Mouse (Mus musculus): ENCODE results near the gene Taf4.

Taf4 gene

DNA sequence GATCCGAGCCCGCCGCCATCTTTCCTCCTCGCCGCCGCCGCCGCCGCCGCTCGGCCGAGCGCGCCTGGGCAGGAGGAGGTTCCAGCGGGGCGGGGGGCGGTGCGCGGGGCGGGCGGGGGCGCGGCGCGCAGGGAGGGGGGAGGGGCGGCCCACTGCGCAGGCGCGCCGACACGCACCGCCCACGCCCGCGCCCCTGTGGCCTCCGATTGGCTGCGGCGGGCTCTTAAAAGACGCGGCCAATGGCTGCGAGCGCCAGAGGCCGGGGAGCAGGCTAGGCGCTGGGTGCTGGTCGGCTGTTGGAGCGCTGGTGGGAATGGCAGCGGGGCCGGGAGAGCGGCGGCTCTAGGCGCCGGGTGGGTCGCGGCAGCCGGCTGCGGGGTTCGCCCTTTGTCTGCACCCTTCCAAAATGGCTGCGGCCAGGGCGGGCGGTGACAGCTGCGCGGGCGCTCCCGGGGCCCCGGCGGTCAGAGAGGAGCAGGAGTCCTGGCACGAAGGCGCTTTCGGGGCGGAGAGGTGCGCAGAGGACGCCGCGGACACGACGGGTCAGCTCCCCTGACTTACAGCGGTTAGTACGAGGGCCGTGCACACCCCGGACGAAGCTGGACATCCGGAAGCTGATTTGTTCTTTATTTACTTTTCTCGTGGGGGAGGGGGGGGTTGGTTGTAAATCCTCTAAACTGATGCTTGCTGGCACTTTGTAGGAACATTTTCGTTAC lies at the start of gene Taf4:
Taf4 (minus strand) TSS at position 19 of the 716 bp plus-strand sequence.
- DNase-seq: peak; percentile 92

DNA sequence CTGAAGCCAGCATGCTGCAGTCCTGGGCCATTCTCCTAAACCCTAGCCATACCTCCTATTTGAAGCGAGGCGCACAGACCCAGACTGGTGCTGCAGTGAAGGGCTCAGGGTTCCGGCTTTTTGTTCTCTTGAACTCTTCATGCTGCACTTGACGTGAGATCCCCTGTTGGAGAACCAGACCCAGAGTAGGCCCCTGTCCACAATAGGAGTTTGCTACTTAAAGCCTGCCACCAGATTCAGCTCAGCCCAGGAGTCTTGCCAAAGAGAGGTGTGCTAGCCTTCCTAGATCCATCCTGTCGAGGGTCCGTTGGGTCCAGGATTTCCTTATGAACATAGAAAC lies 49.4 kb upstream of the Taf4 start:
- DNase-seq: no peak

DNA sequence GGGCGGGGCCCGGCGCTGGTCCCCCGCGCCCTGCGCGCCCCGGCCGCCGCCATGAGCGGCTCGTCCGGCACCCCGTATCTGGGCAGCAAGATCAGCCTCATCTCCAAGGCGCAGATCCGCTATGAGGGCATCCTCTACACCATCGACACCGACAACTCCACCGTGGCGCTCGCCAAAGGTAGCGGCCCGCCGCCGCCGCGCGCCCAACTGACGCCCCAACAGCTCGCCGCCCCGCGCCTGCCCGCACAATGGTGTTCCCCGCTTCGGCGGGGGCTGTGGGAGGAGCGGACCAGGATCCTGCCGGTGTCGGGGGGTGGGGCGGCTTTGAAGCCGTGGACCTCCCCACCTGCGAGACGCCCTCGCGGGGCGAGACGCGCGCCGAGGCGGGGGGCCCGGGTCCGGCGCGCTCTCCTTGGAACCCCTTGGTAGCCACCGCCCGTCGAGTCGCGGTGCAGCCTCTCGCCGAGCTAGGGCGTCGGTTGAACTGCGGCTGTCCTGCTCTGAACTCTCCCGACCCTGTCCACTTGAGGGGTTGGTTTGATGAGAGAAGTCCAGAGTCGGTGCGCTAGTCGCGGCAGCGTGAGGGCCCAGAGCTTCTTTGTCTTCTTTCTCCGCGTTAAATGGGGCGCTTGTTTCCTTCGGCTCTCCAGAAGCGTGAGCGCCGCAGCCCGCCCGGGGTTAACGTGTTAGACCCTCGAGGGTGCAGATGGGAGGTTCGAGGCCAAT lies 48.9 kb upstream of the Taf4 start:
- peak; percentile 68 for DNase-seq

DNA sequence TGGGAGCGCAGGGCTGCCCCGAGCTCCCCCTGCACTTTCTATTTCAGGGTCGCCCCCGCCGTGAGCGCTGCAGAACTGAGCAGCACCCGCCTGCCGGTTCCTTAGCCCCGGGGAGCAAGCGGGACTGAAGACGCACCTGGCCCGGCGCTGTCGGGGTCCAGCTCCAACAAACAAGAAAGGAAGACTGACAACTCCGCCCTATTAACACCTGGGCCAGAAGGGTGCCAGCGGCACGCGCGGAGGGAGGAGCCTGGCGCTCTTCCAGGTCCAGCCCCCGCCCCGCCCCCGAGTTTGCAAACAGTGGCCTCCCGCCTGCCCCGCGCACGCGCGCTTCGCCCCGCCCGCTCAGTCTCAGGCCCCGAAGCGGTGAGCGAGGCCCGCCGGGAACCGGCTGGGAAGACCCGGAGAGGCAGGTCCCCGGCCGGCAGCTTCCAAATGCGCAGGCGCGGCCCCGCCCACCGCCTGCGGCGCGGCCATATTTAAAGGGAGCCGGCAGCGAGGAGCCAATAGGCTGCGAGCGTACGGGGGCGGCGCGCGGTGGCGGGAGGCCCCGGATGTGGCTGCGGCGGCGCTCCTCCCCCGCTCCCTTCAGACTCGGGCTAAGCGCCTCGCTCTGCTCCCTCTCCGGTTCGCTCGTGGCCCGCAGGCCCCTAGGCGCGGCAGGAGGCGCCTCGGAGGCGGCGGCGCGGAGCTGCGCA lies 48.1 kb upstream of the Taf4 start, which contains the start of gene Lsm14b:
Lsm14b (plus strand) TSS at position 587 of the 698 bp plus-strand sequence.
- DNase-seq: peak; percentile 100

DNA sequence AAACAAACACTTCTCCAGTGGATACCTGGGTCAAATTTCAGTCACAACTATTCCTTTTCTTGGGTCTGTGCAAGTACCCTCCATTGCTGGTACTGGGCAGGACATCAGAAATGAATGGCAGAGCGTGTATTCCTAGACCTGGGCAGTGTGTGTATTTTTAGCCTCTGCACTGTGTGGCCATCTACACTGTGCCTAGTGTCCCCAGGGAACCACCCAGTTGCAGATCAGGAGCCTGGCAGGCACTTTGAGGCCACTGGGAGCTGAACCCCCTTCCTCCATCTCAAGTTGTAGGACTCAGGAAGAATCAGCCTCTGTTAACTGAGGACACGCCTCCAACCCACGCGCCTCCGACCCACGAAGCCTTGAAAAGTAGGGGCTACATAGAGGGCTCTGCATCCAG lies 46.3 kb upstream of the Taf4 start:
- DNase-seq: no peak

DNA sequence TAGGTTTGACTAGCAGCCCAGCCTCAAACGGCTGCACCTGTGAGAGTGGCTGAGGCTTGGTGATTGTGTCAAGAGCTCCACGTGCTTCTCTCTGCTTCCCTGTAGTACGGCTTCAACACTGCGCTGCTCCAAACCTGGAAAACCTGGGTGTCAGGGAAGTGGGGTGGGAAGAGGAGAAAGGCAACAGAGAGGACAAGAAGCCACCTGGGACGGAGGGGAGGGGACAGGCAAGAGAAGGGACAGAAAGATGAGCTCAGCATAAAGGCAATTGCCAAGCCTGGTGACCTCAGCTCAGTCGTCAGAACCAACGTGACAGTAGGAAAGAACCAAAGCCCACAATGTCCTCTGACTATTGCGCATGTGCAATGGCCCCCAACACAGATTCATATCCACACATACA lies 44.5 kb upstream of the Taf4 start:
- DNase-seq: no peak

DNA sequence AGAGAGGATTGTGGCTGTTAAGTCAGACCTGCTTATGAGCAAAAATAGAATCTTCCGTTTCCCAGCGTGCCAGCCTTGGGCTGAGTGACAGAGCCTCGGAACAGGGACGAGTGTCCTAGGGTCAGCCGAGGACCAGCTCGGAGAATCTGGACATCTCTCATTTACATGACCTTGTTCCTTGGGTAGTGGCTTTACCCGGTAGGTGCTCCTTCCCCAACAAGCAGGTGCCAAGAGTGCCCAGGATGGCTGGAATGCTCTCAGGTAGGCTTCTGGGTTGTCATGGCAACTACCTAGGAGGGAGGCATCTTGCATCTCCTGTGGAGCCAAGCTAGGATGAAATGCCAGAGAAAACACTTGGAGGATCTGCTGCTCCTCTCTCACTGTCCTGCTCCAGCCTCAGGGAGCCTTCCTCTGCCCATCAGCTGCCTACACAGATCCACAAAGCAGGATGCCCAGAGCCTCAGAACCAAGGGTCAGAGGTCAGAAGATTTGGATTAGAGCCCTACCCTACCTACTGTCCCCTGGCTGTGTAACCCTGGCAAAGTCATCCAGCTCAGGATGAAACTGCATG lies 43.7 kb upstream of the Taf4 start:
- DNase-seq: no peak

DNA sequence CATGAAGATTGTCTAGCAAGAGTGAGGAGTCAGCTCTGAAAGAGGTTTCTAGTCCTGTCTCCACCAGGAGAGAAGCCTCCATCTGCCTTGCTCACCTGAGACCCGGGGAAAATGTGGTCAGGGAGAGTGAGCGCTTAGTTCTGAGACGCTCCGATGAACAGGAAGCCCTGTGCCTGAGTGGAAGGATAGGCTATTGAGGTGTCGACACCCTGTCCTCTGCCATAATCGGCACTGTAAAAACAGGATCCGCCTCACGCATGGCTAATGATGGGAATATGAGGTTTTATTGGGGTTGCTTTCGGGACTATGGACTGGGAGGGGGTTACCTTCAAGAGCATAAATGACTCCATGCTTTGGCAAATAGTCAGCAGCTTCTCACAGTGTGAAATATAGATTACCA lies 42.1 kb upstream of the Taf4 start:
- no peak for DNase-seq

DNA sequence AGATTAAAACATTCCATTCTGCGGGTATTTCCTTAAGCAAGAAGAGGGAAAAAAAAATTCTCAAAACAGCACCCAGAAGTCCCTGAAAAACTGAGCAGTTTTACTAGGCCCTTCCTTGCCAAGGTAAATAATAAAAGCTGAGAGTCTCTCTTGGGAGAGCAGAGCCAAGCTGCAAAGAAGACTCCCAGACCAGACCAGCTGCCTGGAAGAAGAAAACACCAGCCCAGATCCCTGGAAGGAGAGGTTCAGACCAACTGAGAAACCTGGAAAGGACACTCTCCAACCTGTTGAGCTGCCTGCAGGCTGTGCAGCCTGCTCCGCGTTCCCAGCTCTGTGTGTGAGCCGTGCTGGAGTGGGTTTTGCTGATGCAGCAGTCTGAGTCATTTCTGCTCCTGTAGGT lies 41.2 kb upstream of the Taf4 start:
- DNase-seq: no peak

DNA sequence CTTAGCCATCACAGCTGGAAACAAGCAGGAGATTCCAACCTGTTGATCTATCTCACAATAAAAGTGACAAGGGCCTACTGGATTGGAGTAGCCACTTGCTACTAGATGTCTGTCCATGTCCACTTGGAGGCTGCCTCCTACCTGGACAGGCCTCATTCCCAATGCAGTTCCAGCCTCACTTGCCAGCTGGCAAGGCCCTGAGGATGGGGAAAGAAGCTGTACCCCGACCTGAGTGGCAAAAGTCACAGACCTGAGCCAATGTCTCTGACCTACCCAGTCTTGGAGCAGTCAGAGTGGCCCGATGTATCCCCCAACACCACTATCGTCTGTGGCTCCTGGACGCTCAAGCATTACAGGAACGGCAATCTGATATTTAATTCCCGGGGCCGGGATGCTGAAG lies 37.2 kb upstream of the Taf4 start:
- DNase-seq: no peak

DNA sequence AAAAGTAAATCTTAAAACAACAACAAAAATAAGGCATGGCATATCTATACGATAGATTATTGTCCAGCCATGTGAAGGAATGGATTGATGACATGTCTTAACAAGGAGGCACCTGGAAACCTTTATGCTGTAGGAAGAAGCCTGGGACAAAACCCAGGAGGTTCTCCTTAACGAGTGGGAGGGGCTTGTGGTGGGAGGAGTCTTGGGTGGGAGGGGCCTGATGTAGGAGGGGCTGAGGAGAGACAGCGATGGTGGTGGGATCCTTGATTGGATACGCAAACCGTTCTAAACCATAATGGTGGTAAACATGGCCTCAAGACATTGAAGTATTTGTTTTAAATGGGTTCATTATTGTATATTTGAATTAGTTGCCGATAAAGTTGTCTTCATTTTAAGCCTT lies 34.9 kb upstream of the Taf4 start:
- DNase-seq: no peak

DNA sequence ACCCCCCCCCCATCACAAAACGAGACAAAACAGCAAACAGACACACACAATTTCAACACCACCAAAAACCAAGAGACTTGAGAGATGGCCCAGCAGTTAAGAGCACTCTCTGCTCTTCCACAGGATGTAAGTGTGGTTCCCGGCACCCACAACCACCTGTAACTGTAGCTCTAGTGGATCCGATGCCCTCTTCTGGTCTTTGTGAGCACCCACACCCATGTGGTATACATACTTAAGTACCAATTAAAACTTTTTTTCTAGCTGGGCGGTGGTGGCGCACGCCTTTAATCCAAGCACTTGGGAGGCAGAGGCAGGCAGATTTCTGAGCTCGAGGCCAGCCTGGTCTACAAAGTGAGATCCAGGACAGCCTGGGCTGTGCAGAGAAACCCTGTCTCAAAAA lies 34.2 kb upstream of the Taf4 start:
- no peak for DNase-seq

DNA sequence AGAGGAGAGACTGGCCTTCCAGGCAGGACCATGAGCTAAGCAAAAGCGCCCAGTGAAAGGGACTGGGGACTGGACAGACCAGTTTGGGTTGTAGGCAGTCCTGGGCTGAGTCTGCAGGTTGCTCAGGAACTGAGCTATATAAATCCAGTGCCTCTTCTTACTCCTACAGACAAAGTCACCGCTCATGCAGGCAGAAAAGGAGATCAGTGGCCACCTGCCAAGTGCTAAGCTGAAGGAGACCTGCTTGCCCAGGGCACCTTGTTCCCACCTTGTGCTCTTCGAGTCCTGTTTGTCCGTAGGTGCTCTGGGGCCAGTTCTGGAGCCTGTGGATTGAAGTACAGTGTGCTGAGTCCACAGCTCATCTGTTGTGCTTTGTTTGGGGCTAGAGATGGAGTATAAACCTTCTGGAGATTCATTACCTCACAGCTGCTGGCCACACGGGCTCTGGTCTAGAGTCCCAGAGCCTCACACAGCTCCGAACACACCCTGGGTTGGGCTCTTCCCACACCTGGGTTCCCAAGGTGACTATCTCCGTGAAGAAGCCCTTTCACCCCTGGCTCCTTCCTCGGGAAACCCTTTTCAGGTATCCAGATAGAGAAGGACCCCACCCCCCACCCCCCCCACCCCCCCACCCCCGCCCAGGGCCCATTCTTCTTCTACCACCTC lies 30.0 kb upstream of the Taf4 start:
- no peak for DNase-seq

DNA sequence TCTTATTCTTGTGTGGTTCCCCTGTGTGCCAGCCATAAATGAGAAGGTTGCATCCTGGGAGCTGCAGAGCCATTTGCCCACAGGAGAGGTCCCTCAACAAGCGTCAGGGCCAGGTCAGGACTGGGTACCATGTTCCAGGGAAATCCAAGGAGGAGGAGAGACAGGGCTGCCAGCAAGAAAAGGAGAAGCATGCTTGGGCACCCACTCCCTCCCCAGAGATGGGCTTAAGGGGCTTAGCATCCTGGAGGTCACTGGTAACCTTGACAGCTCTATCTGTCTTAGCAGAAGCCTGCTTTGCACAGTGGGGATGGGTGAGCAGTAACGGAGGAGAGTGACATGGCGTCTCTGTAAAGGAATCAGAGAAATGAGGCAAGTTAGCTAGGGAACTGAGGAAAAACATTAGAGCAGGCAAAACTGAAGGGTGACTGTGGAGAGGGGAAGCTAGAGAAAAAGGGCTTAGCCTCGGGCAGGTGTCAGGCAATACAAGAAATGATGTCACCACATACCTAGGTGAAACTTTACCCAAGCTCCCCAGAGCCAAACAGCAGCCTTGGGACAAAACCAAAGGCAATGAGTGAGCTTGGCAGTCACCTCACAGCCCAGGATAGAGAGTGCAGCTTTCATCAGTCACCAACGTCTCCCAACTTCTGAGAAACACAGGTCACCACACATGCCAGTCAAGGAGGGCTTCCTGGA lies 29.4 kb upstream of the Taf4 start:
- DNase-seq: no peak

DNA sequence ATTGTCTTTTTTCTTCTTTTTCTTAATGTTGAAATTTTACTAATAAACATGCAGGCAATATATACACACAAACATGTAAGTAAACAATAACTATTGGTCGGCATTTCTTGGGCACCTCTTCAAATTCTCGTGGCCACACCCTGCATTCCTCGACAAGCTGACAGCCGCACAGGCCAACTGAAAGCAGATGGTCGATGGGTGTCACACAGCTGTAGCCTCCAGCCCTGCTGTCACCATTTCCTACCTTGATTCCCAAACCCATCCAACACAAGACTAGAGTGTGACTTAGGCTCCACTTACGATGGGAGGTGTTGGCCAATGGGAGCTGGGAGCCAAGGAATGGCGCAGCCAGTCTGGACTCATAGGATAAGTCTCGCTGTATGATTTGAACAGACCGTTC lies 25.2 kb upstream of the Taf4 start:
- no peak for DNase-seq

DNA sequence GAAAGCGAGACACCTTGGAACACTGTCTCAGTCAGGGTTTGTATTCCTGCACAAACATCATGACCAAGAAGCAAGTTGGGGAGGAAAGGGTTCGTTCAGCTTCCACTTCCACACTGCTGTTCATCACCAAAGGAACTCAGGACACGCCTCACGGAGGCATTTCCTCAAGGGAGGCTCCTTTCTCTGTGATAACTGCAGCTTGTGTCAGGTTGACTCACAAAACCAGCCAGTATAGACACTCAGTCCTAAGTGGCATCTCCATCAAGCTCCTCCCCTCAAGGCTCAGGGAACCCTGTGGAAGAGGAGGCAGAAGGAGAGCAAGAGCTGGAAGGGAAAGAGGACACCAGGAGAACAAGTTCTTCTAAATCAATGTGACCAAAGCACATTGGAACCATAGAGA lies 22.0 kb upstream of the Taf4 start:
- DNase-seq: no peak

DNA sequence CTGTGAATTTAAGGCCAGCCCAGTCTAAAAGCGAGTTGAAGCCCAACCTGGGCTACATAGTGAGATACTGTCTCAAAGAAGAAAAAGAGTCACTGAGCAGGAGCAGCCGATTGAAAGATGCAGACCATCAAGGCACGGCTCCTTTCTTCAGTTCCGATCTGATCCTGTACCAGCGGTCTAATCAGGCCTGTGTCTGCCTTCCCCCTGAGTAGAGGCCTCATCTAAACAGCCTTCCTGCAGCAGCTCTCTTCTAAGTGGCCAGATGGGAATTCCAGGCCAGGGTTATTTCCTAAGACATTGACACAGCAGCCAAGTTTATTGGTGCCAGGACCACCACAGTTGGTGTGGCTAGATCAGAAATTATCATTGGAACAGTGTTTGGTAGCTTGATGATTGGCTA lies 16.6 kb upstream of the Taf4 start:
- DNase-seq: no peak

DNA sequence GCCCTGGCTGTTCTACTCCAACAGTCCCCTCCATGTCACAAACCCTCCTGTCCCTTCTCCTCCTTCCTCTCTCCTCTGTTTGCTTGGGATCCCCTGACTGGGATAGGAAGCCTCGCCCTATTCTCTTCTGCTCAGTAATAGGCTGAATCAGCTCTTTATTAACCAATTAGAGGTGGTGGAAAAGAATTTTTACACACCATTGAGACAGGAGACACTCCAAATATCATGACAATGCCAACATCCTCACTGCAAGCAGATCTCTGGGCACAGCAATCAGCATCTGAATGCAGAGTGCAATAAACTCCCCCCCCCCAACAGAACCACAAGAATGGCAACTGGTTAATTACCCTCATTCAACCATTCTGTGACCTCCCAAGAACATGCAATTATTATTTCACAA lies 12.7 kb upstream of the Taf4 start:
- DNase-seq: no peak

DNA sequence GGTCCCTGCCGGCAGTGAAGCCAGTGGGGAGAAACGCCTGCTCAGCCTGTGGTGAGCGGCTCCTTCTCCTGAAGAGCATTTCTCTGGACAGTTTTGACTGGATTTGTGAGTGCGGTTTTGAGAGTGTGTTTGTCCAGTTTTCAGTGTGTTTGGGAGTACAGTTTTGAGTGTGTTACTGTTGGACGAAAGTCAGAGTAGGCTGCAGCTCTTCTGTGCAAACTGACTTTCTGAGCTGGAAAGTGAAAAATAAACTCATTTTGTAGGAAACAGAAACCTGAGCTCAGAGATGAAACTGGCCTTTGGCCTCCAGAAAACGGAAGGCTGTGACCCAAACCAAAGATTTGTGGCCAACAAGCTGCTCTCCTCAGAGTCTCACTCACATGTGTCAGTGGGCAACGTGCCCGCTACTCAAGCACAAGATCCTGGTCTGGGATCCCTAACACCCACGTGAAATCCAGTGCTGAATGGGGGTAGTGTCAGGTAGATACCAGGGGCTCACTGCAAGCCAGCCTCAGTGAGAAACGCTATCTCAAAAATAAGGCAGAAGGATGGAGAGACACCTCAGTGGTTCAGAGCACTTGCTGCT lies 10.1 kb upstream of the Taf4 start:
- no peak for DNase-seq

DNA sequence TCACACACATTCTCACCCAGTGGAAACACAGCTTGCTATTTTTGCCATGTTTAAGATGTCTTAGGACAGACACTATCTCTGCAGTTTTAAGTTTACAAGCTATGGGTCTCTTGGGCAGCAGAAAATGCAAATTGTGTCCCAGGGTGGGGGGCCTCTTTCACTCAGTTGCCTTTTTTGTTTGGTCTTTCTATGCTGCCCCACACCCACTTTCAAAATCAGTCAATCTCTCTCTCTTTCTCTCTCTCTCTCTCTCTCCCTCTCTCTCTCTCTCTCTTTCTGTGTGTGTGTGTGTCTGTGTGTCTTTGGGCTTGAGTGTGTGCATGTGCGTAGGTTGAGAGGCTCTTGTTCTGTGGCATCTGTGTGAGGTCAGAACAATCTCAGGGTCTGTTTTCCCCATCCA lies 9.2 kb upstream of the Taf4 start:
- no peak for DNase-seq

DNA sequence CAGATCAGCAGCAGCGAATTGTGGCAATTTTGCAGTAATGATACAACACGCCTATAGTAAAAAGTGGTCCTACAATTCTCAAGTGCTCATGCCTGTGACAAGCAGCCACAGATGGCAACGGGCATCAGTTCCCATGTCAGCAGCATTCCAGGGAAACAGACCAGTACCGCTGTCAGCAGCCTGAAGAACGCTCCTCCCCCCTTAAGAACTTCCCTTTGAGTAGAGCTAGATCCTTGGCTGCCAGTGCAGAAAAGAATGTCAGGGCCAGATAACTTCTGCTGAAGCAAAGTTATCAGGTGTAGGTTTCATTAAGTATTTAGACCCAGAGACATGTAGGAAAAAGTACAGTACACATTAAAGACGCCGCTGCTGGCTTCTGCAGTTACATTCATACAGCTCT lies 8.4 kb upstream of the Taf4 start:
- DNase-seq: no peak

DNA sequence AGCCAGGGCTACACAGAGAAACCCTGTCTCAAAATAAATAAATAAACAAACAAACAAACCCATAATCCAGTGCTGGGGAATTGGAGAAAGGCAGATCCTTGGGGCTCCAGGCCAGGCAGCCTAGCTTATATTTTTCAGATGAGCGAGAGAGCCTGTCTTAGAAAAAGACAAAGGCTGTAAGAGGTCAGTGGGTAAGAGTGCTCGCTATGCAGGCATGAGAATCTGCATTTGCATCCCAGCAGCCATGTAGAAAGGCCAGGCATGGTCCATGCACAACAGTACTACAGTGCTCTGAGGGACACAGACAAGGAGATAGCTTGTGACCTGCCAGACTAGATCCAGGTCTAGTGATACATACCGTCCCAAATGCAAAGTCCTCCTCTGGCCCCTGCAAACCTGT lies 6.3 kb upstream of the Taf4 start:
- DNase-seq: no peak

All from thymus, postnatal 25 days (tissue).